Mouse (Mus musculus) liver, adult 2 months (tissue): ENCODE measurements around the gene Fut4.

Experiments used
- CTCF ChIP-seq: fragments of 200-500 bp; IDR thresholded peaks from 2 replicates; pipeline ENCODE4 v1.5.1; 2011; ENCODE audit warnings: low read depth, low read length, control low read depth
- POLR2A ChIP-seq: fragments of 200-500 bp; IDR thresholded peaks from 2 replicates; pipeline ENCODE4 v1.6.1; 2011; ENCODE audit warnings: low read length, control low read depth; ENCODE audit not compliant: insufficient read depth; ENCODE audit errors: extremely low read depth

GRCm38 (mm10) chr9:14740151-14740924 lies 11.9 kb downstream of the Fut4 start, which contains the start of gene Piwil4:
- TF ChIP-seq CTCF (no peak), POLR2A (no peak)
